Mouse (Mus musculus) kidney, postnatal 14 days (tissue): ENCODE results near the gene Olfr1504.
"Not testable (repeated sequence)": the region's sequence is repeated elsewhere in the genome, so short reads cannot be mapped to it uniquely, and the experiment has no call there.

Source experiments
- DNase-seq: peaks from one replicate; pipeline ENCODE4 v3.0.0; 2022; ENCODE audit warnings: mixed read lengths

The Olfr1504 gene

GRCm38 (mm10) chr19:13897828-13898227, at the start of gene Olfr1504:
Gene Olfr1504, minus strand, starts transcription at chr19:13897928.
- DNase-seq: no peak

- DNase-seq: no peak
Observed at GRCm38 (mm10) chr19:13913230-13913629, 15.5 kb upstream of the Olfr1504 start, which contains the start of gene Olfr1505. Gene Olfr1505, plus strand, starts transcription at chr19:13913530.

GRCm38 (mm10) chr19:13861495-13861894, 36.2 kb downstream of the Olfr1504 start, which contains the start of gene Olfr1502:
Gene Olfr1502, plus strand, starts transcription at chr19:13861795.
- no peak for DNase-seq

- not testable (repeated sequence) for DNase-seq
Observed at GRCm38 (mm10) chr19:13850592-13850991, 47.1 kb downstream of the Olfr1504 start, which contains the start of gene Olfr1501. Gene Olfr1501, minus strand, starts transcription at chr19:13850692.
